24 mouse cellular contexts compared by ENCODE assay signal in genomic region chr6:54125536-54125935, GRCm38 (mm10).
DNase-seq lines count a peak whose midpoint lies in the region; ATAC-seq and TF ChIP-seq lines count a peak whose summit lies in the region.
"Had no signal": no experiment of that assay in that cellular context is flagged by ENCODE, and none has a peak within 500 bp of the region (broad histone marks: within the 10 kb centered on the region; RNA-seq: fewer than 3 reads in every experiment).

No protein-coding gene starts in this region.

- H3K9ac ChIP-seq in lung, embryonic 14.5 days: no peak overlapping the region
- no peak overlapping the region for H3K9ac ChIP-seq in neural tube, embryonic 15.5 days (replicated peaks)
- H3K9ac ChIP-seq: embryonic facial prominence, embryonic 12.5 days; forebrain, embryonic 12.5 days; heart, embryonic 15.5 days; hindbrain, embryonic 14.5 days; limb, embryonic 13.5 days; liver, embryonic 12.5 days; midbrain, embryonic 13.5 days had no signal

- no peak overlapping the region for H3K27ac ChIP-seq in lung, embryonic 14.5 days (ENCODE audit: low read depth)
- H3K27ac ChIP-seq in neural tube, embryonic 15.5 days (replicated peaks): no peak overlapping the region
- H3K27ac ChIP-seq: embryonic facial prominence, embryonic 12.5 days; forebrain, embryonic 12.5 days; heart, embryonic 15.5 days; hindbrain, embryonic 14.5 days; limb, embryonic 13.5 days; liver, embryonic 12.5 days; midbrain, embryonic 13.5 days had no signal

- WGBS in lung, embryonic 14.5 days: 56% methylated on average over 5 of the region's 5 CpGs
- 85% methylated on average over 5 of the region's 5 CpGs for WGBS in neural tube, embryonic 15.5 days

- peaks cover 3% of the 10 kb centered on the region; the same call in 1 of the 2 replicates for H3K4me1 ChIP-seq in lung, embryonic 14.5 days (ENCODE audit: insufficient read depth)
- peaks cover 64% of the 10 kb centered on the region for H3K4me1 ChIP-seq in megakaryocyte, embryonic 14.5 days
- H3K4me1 ChIP-seq in neural tube, embryonic 15.5 days: peaks cover 10% of the 10 kb centered on the region; the same call in 1 of the 2 replicates
- H3K4me1 ChIP-seq: embryonic facial prominence, embryonic 12.5 days; liver, embryonic 12.5 days had no signal

- H3K27me3 ChIP-seq in lung, embryonic 14.5 days (ENCODE audit: insufficient read depth, low read length): no peaks in the 10 kb centered on the region
- peaks cover 2% of the 10 kb centered on the region for H3K27me3 ChIP-seq in megakaryocyte, embryonic 14.5 days (replicated peaks)
- H3K27me3 ChIP-seq in neural tube, embryonic 15.5 days (replicated peaks): no peaks in the 10 kb centered on the region
- H3K27me3 ChIP-seq: CH12.LX; embryonic facial prominence, embryonic 12.5 days; heart, embryonic 15.5 days; liver, embryonic 12.5 days; midbrain, embryonic 13.5 days had no signal

- no peak overlapping the region for H3K4me2 ChIP-seq in lung, embryonic 14.5 days
- no peak overlapping the region for H3K4me2 ChIP-seq in neural tube, embryonic 15.5 days
- H3K4me2 ChIP-seq: embryonic facial prominence, embryonic 12.5 days; forebrain, embryonic 12.5 days; heart, embryonic 15.5 days; hindbrain, embryonic 14.5 days; limb, embryonic 13.5 days; liver, embryonic 12.5 days; midbrain, embryonic 13.5 days had no signal

- H3K36me3 ChIP-seq in lung, embryonic 14.5 days (ENCODE audit: insufficient read depth): no peaks in the 10 kb centered on the region
- no peaks in the 10 kb centered on the region for H3K36me3 ChIP-seq in megakaryocyte, embryonic 14.5 days (replicated peaks; ENCODE audit: low read length)
- H3K36me3 ChIP-seq in neural tube, embryonic 15.5 days: no peaks in the 10 kb centered on the region
- H3K36me3 ChIP-seq: embryonic facial prominence, embryonic 12.5 days; forebrain, embryonic 12.5 days; heart, embryonic 15.5 days; limb, embryonic 13.5 days; liver, embryonic 12.5 days; midbrain, embryonic 13.5 days had no signal

- peak; percentile 30 for DNase-seq in lung, embryonic 14.5 days
- DNase-seq in lung, postnatal 36 days: no peak
- DNase-seq in ES-CJ7 (ENCODE audit: low read depth, low spot score): peak; percentile 48
- DNase-seq in gastrocnemius, postnatal 14 days: no peak
- DNase-seq: adrenal gland, postnatal 14 days; B cell, adult 2 months; cerebellum, postnatal 10 days; heart, adult 18-20 months; heart, postnatal 4 days; kidney, adult 9 months; kidney, postnatal 14 days; thymus, postnatal 36 days had no signal

- H3K4me3 ChIP-seq in lung, embryonic 14.5 days (ENCODE audit: low read depth, low read length): no peak overlapping the region
- H3K4me3 ChIP-seq in megakaryocyte, embryonic 14.5 days (replicated peaks): peak overlapping the region; percentile 44
- no peak overlapping the region for H3K4me3 ChIP-seq in neural tube, embryonic 15.5 days (replicated peaks)
- H3K4me3 ChIP-seq: embryonic facial prominence, embryonic 12.5 days; forebrain, embryonic 12.5 days; heart, embryonic 15.5 days; limb, embryonic 13.5 days; liver, embryonic 12.5 days; midbrain, embryonic 13.5 days had no signal

- H3K9me3 ChIP-seq in lung, embryonic 14.5 days (ENCODE audit: low read depth, low read length): no peaks in the 10 kb centered on the region
- no peaks in the 10 kb centered on the region for H3K9me3 ChIP-seq in megakaryocyte, embryonic 14.5 days
- no peaks in the 10 kb centered on the region for H3K9me3 ChIP-seq in neural tube, embryonic 15.5 days (replicated peaks)
- H3K9me3 ChIP-seq: embryonic facial prominence, embryonic 12.5 days; forebrain, embryonic 12.5 days; heart, embryonic 15.5 days; limb, embryonic 13.5 days; liver, embryonic 12.5 days; midbrain, embryonic 13.5 days had no signal

- intact Hi-C loops in gastrocnemius, postnatal 14 days (cut with DNase I; ENCODE audit: low total_unique reads): no loop called here

- ATAC-seq in lung, embryonic 14.5 days (ENCODE audit: insufficient read depth): no peak
- ATAC-seq in common myeloid progenitor, adult 5-6 weeks (replicated peaks; ENCODE audit: low read depth, poor library complexity, severe bottlenecking): peak; percentile 33
- no peak for ATAC-seq in neural tube, embryonic 15.5 days (ENCODE audit: low FRiP score)
- ATAC-seq: inflammation-experienced regulatory T-cells, adult 6 months; liver, embryonic 12.5 days; midbrain, embryonic 13.5 days had no signal

- no peak for TF ChIP-seq CTCF in lung, embryonic 14.5 days (IDR thresholded peaks at IDR 0.05; ENCODE audit: low read depth)

Comparison
In these comparisons a context has a peak if more than half of its experiments do, and no peak if none do; other contexts are left out.
1. DNase-seq: peak in lung, embryonic 14.5 days (single experiment) and ES-CJ7 (single experiment); none in lung, postnatal 36 days (single experiment) and gastrocnemius, postnatal 14 days (single experiment).